Mouse (Mus musculus) gonadal fat pad, adult 2 months (tissue): ENCODE data around the gene Rpl9-ps6. TPM values are rescaled to one million over a fixed set of nuclear protein-coding genes. Genes with fewer than 3 reads are reported as not detected.
"Not testable (repeated sequence)": the region's sequence is repeated elsewhere in the genome, so short reads cannot be mapped to it uniquely, and the experiment has no call there.

Experiments used
- DNase-seq: peaks from one replicate; pipeline ENCODE4 v3.0.0-alpha.2; 2012; ENCODE audit warnings: low read depth
- polyA plus RNA-seq: library from polyadenylated mRNA; depleted of rRNA; stranded (reverse); fragments of >200 nt; gene quantifications from 2 replicates; pipeline ENCODE4 v1.2.3, GENCODE M21; 2012; rRNA removed

The Rpl9-ps6 gene
- 18.2 and 22.3 TPM in 2 replicates for polyA plus RNA-seq

GRCm38 (mm10) chr19:32466478-32466877 lies at the start of gene Rpl9-ps6:
Rpl9-ps6 (minus strand) TSS chr19:32466578.
- no peak for DNase-seq

GRCm38 (mm10) chr19:32512518-32512917 lies 46.1 kb upstream of the Rpl9-ps6 start:
- DNase-seq = no peak

GRCm38 (mm10) chr19:32510962-32511361 lies 44.6 kb upstream of the Rpl9-ps6 start:
- no peak for DNase-seq

- DNase-seq = no peak
These were observed 43.9 kb upstream of the Rpl9-ps6 start for GRCm38 (mm10) chr19:32510267-32510666.

GRCm38 (mm10) chr19:32507526-32507925 lies 41.1 kb upstream of the Rpl9-ps6 start:
- no peak for DNase-seq

GRCm38 (mm10) chr19:32507100-32507499 lies 40.7 kb upstream of the Rpl9-ps6 start:
- no peak for DNase-seq

- DNase-seq = no peak
These were observed 40.1 kb upstream of the Rpl9-ps6 start for GRCm38 (mm10) chr19:32506514-32506913.

GRCm38 (mm10) chr19:32506081-32506480 lies 39.7 kb upstream of the Rpl9-ps6 start:
- no peak for DNase-seq

- no peak for DNase-seq
These were observed 35.0 kb upstream of the Rpl9-ps6 start for GRCm38 (mm10) chr19:32501414-32501813.

GRCm38 (mm10) chr19:32498002-32498401 lies 31.6 kb upstream of the Rpl9-ps6 start:
- no peak for DNase-seq

- no peak for DNase-seq
These were observed 31.0 kb upstream of the Rpl9-ps6 start for GRCm38 (mm10) chr19:32497411-32497810.

GRCm38 (mm10) chr19:32495034-32495433 lies 28.7 kb upstream of the Rpl9-ps6 start:
- no peak for DNase-seq

- no peak for DNase-seq
These were observed 28.2 kb upstream of the Rpl9-ps6 start for GRCm38 (mm10) chr19:32494611-32495010.

GRCm38 (mm10) chr19:32493471-32493870 lies 27.1 kb upstream of the Rpl9-ps6 start:
- no peak for DNase-seq

GRCm38 (mm10) chr19:32492981-32493380 lies 26.6 kb upstream of the Rpl9-ps6 start:
- DNase-seq = no peak

- no peak for DNase-seq
These were observed 26.0 kb upstream of the Rpl9-ps6 start for GRCm38 (mm10) chr19:32492339-32492738.

- no peak for DNase-seq
These were observed 24.6 kb upstream of the Rpl9-ps6 start for GRCm38 (mm10) chr19:32490976-32491375.

GRCm38 (mm10) chr19:32489166-32489895 lies 23.0 kb upstream of the Rpl9-ps6 start:
- no peak for DNase-seq

GRCm38 (mm10) chr19:32487595-32488255 lies 21.3 kb upstream of the Rpl9-ps6 start:
- DNase-seq = no peak

- DNase-seq = not testable (repeated sequence)
These were observed 19.8 kb upstream of the Rpl9-ps6 start for GRCm38 (mm10) chr19:32486106-32486724.

GRCm38 (mm10) chr19:32485681-32486105 lies 19.3 kb upstream of the Rpl9-ps6 start, which contains the start of gene Minpp1:
Minpp1 (plus strand) TSS chr19:32485769.
- DNase-seq = no peak

- no peak for DNase-seq
These were observed 18.7 kb upstream of the Rpl9-ps6 start for GRCm38 (mm10) chr19:32484941-32485660.
